Mouse (Mus musculus): ENCODE data around the gene Hapln1. TPM values are rescaled to one million over a fixed set of nuclear protein-coding genes. Genes with fewer than 3 reads are reported as not detected.
A peak's percentile ranks its signal among the peaks of the same experiment; 100 is the strongest.

Hapln1 gene
- polyA plus RNA-seq (2015; fragmentation: Nextera tagmentation; extraction: Ambion mirVana), result 8.9 and 9.8 TPM in 2 replicates

DNA sequence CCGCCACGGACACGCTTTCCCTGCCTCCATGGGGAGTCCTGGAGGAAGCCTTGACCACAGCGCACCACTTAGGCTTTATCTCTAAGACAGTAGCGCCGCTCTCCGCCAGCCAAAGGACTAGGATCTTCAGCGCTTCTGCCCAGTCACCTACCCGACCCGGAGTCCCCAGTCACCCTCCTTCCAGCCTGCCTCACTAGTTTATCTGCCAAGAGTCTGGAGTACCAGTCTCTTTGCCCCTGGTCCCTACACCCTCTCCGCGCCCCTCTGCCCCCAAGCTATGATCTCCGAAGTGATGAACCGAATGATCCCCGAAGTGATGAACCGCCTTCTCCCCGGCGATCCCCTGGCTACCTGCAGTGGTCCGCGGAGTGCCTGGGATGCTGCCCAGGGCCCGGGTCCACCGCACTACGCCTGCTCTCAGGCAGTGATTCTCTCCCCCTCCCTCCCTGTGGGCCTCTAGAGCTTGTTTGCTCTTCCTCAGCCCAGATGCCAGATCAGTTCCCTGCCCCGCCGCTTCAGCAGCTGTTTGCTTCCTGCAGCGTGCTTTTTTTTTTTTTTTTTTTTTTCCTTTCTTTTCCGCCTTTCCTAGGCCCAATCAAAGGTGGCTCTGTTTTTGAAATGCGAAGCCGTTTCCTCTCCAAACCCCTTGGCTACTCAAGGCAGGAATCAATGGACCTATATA is at the start of gene Hapln1:
Hapln1 (plus strand) TSS at position 592 of the 682 bp plus-strand sequence.
- Histone ChIP-seq H3K4me3 (replicated peaks) (peak within 1 kb of the TSS; percentile 57), H3K36me3 (no peaks in the 10 kb centered on the region), H3K27me3 (no peaks in the 10 kb centered on the region), H3K9me3 (replicated peaks) (no peaks in the 10 kb centered on the region), H3K4me1 (peaks cover 22% of the 10 kb centered on the region), H3K27ac (peak within 1 kb of the TSS; percentile 32; the same call in 1 of the 2 replicates), H3K9ac (peak within 1 kb of the TSS; percentile 48), H3K4me2 (peak within 1 kb of the TSS; percentile 96)
- ATAC-seq (replicated peaks; ENCODE audit: low FRiP score), result peak; percentile 90
- under 1% methylated on average over 29 of the region's 29 CpGs for WGBS

DNA sequence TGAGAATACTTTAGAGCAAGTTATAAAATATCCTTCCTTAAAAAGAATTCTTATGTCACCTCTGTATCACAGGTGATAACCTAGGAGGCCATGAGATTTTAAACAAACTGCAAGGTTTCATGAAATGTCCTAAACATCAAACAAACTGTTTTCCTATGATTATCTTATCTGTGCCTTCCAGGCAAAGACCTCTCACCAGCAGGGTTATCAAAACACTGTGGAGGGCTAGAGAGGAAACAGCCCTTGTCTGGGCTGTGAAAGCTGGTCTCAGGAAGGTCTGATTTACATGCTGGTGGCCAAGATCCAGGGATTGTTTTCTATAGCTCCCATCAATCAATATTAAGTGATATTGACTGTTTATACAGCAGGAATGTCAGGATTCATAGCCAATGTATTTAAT is 46.4 kb upstream of the Hapln1 start:
- H3K36me3 ChIP-seq, result no peaks in the 10 kb centered on the region
- H3K9ac ChIP-seq, result no peak overlapping the region
- no peaks in the 10 kb centered on the region for H3K9me3 ChIP-seq (replicated peaks)
- peak; percentile 33; the same call in 1 of the 2 replicates for ATAC-seq (replicated peaks; ENCODE audit: low FRiP score)
- H3K4me1 ChIP-seq, result no peaks in the 10 kb centered on the region
- no peaks in the 10 kb centered on the region for H3K27me3 ChIP-seq
- no peak overlapping the region for H3K27ac ChIP-seq
- H3K4me3 ChIP-seq (replicated peaks), result no peak overlapping the region
- H3K4me2 ChIP-seq, result no peak overlapping the region

DNA sequence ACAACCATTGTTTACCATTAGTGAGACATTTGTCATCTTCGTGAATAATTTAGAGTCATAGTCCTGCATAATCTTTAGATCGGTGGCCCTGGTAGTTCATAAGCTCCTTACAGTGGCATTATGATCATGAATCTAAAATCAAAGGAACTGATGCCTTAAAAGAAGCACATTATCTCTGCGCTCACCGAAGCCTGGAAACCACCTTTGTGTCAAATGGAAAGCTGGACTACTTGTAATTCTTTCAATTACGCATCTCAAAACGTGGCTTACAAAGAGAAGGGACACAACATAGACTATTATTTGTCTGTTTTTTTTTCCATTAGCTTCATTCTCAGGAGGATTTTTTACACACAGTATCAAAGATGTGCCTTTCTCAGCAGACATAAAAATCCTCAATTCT is 45.9 kb upstream of the Hapln1 start:
- no peaks in the 10 kb centered on the region for H3K36me3 ChIP-seq
- H3K27me3 ChIP-seq, result no peaks in the 10 kb centered on the region
- H3K4me1 ChIP-seq, result no peaks in the 10 kb centered on the region
- H3K4me2 ChIP-seq, result no peak overlapping the region
- H3K9me3 ChIP-seq (replicated peaks), result no peaks in the 10 kb centered on the region
- no peak overlapping the region for H3K27ac ChIP-seq
- H3K4me3 ChIP-seq (replicated peaks), result no peak overlapping the region
- ATAC-seq (replicated peaks; ENCODE audit: low FRiP score), result no peak
- no peak overlapping the region for H3K9ac ChIP-seq
- WGBS, result 61% methylated on average over 6 of the region's 6 CpGs

DNA sequence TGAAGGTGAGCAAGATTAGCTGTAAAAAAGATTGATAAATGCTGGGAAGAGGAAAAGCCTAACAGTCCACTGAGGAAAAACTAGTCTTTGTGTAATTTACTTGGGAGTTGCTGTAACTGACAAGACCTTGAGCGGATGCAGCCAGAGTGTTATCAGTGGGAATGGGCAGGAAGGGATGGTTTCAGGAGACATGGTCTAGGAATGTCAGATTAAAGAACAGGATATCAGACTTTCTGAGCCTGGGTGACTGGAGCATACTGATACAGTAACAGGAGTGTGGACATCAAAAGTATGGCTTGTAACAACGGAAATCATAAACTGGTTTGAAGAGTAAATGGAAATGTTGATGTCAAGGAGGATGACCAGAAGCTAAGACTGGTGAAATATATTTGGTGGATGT is 43.0 kb upstream of the Hapln1 start:
- Histone ChIP-seq H3K9me3 (replicated peaks) (no peaks in the 10 kb centered on the region), H3K4me3 (replicated peaks) (no peak overlapping the region), H3K27me3 (no peaks in the 10 kb centered on the region), H3K36me3 (no peaks in the 10 kb centered on the region), H3K27ac (no peak overlapping the region), H3K4me1 (no peaks in the 10 kb centered on the region), H3K4me2 (no peak overlapping the region), H3K9ac (no peak overlapping the region)
- ATAC-seq (replicated peaks; ENCODE audit: low FRiP score), result no peak
- WGBS, result 69% methylated on average over 2 of the region's 2 CpGs

DNA sequence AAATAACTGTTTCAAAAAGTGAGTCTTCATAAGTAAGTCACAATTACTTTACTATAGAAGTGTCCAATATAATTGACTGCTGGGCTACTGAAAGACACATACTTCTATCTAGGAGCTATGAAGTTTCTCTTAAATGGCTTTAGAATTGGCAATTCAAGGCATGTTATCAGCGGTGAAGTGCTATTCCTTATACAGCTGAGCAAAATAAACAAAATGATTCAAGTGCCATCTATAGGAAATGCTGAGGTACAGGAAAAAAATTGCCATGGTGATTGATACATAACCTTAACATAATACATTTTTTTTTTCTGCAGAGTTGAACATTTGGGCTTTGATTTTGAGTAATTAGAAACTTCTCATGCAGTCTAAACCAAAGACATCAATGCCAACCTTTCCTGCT is 40.2 kb upstream of the Hapln1 start:
- ATAC-seq (replicated peaks; ENCODE audit: low FRiP score), result no peak
- H3K27me3 ChIP-seq, result no peaks in the 10 kb centered on the region
- H3K36me3 ChIP-seq, result no peaks in the 10 kb centered on the region
- no peaks in the 10 kb centered on the region for H3K9me3 ChIP-seq (replicated peaks)
- H3K9ac ChIP-seq, result no peak overlapping the region
- H3K4me3 ChIP-seq (replicated peaks), result no peak overlapping the region
- H3K4me1 ChIP-seq, result no peaks in the 10 kb centered on the region
- 84% methylated on average over 1 of the region's 1 CpGs for WGBS
- no peak overlapping the region for H3K4me2 ChIP-seq
- H3K27ac ChIP-seq, result no peak overlapping the region

DNA sequence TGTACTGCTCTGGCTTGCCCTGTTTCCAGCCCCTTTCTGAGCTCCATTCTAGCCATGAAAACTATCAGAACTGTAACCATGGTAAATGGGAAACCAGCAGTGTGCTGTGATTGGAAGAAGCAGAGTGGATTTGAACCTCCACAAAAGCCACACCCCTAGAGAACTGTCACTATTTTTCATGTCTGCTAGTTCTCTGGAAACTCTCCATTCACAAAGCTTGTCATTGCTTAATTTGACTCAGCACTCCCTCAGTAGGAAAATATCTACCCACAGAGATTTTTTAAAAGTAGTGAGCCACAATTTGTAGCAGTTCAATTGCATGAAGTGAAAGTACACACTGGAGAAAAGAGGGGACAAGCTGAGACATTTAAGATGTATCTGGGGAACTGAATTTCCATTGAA is 18.1 kb upstream of the Hapln1 start:
- H3K27ac ChIP-seq, result no peak overlapping the region
- H3K27me3 ChIP-seq, result no peaks in the 10 kb centered on the region
- no peak overlapping the region for H3K9ac ChIP-seq
- no peak overlapping the region for H3K4me2 ChIP-seq
- peaks cover 3% of the 10 kb centered on the region; the same call in 1 of the 2 replicates for H3K4me1 ChIP-seq
- ATAC-seq (replicated peaks; ENCODE audit: low FRiP score), result no peak
- H3K4me3 ChIP-seq (replicated peaks), result no peak overlapping the region
- H3K9me3 ChIP-seq (replicated peaks), result no peaks in the 10 kb centered on the region
- H3K36me3 ChIP-seq, result no peaks in the 10 kb centered on the region

DNA sequence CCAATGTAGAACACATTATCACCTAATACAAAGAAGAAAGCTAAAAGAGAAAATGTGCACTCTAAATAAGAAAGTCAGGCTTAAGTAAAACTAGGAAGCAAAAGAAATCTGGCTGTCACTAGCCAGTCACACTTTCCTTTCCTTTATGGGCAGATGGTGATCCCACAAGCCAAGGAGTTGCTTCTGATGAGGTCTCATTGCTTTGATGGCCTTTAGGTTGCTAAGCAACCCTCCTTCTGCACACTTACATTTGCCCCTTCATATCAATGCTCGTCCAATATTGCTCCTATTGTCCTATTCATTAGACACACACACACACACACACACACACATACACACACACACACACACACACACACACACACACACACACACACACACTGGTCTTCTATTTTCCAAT is 10.9 kb upstream of the Hapln1 start:
- Histone ChIP-seq H3K4me3 (replicated peaks) (no peak overlapping the region), H3K9me3 (replicated peaks) (no peaks in the 10 kb centered on the region), H3K9ac (no peak overlapping the region), H3K27ac (no peak overlapping the region), H3K4me2 (no peak overlapping the region), H3K4me1 (no peaks in the 10 kb centered on the region), H3K36me3 (no peaks in the 10 kb centered on the region), H3K27me3 (no peaks in the 10 kb centered on the region)
- ATAC-seq (replicated peaks; ENCODE audit: low FRiP score), result no peak
- 62% methylated on average over 1 of the region's 1 CpGs for WGBS

DNA sequence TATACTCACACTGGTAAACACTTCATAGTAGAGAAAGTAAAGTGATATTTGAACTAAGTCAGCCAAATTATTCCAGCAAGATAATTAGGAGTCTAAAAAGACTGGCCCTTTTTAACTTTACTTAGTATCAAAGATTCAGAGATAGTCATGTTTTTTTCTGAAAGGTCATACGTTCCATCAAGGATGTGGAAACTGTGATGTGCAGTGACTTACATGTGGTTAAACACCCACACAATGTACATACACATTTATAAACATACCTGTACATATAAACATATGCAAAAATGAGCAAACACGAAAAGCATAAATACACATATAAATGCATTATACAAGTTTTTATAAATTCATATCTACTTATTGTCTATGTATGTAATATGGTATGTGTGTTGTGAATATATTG is 9.2 kb upstream of the Hapln1 start:
- Histone ChIP-seq H3K4me1 (no peaks in the 10 kb centered on the region), H3K9me3 (replicated peaks) (no peaks in the 10 kb centered on the region), H3K9ac (no peak overlapping the region), H3K27ac (no peak overlapping the region), H3K36me3 (no peaks in the 10 kb centered on the region), H3K27me3 (no peaks in the 10 kb centered on the region), H3K4me2 (no peak overlapping the region), H3K4me3 (replicated peaks) (no peak overlapping the region)
- ATAC-seq (replicated peaks; ENCODE audit: low FRiP score), result no peak
- 90% methylated on average over 2 of the region's 2 CpGs for WGBS

DNA sequence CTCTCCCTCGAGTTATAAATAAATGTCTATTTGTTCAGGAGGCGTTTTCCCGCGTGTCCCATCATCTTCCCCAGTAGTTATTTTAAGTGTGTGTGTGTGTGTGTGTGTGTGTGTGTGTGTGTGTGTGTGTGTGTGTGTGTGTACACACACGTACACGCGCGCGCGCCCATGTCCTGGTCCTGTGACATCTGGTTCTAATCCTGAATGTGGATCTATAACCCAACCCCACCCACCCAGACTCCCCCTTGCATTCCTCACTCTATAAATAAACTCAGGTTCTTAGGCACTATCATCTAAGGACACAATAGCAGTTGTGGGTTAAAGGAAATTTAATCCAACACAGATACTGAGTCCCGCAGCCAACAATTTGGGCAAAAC is 280 bp downstream of the Hapln1 start:
- H3K27ac ChIP-seq, result no peak overlapping the region; the same call in 1 of the 2 replicates
- ATAC-seq (replicated peaks; ENCODE audit: low FRiP score), result 0 out of 2 replicates have a peak, but pooled peaks have one; percentile 13
- peaks cover 22% of the 10 kb centered on the region for H3K4me1 ChIP-seq
- H3K4me3 ChIP-seq (replicated peaks), result peak overlapping the region; percentile 57
- no peaks in the 10 kb centered on the region for H3K36me3 ChIP-seq
- peak overlapping the region; percentile 96 for H3K4me2 ChIP-seq
- no peak overlapping the region for H3K9ac ChIP-seq
- no peaks in the 10 kb centered on the region for H3K9me3 ChIP-seq (replicated peaks)
- H3K27me3 ChIP-seq, result no peaks in the 10 kb centered on the region
- 26% methylated on average over 11 of the region's 11 CpGs for WGBS

DNA sequence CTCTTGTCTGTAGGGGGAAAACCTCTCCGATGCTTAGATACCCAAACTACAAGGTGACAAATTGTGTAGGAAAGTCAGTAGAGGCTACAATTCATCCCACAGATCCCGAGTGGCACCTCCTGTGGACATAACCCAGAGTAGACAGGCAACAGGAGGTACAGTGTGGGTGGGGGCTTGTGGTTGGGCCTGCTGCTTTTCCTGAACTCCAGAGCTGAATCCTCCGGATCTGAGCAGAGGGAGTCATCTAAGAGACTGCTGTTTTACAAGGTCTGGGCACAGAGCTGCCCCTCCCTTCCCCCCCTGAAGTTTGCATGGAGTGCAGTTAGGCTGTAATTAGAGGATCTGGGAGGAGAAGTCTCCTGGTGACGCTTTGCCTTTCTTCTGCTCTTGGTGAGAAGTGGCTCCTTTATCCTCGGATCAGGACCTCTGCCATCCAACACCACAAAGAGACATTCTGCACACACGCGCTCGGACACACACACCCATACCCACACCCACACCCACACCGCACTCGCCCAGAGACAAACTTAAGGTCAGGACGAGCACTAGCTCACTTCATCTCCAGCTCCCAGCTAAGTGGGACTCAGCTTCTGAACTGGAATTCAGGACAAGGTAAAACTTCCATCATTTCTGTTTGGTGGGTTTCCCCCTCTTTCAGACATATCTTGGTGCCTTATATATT is 846 bp downstream of the Hapln1 start:
- no peaks in the 10 kb centered on the region for H3K27me3 ChIP-seq
- ATAC-seq (replicated peaks; ENCODE audit: low FRiP score), result peak; percentile 54

DNA sequence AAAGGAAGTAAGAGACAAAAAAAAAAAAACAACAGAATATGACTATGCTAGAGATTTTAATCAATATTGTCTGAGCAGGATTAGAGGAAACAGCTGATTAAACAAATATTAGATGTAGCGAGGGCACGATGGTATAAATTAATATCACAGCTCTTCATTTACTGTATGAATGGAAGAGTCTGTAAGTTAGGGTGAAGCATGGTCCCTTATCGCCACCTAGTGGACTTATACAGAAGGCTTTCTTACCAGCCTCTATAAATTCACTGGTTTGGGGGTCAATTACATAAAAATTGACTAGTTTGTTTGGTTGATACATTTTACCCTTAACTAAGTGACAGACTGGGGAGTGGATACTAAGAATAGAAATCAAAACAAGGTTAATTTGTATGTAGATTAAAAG is 3.4 kb downstream of the Hapln1 start:
- Histone ChIP-seq H3K9ac (no peak overlapping the region), H3K4me2 (no peak overlapping the region), H3K4me3 (replicated peaks) (no peak overlapping the region), H3K27me3 (no peaks in the 10 kb centered on the region), H3K4me1 (peaks cover 23% of the 10 kb centered on the region), H3K27ac (no peak overlapping the region), H3K36me3 (no peaks in the 10 kb centered on the region), H3K9me3 (replicated peaks) (no peaks in the 10 kb centered on the region)
- WGBS, result 4% methylated on average over 3 of the region's 3 CpGs
- no peak for ATAC-seq (replicated peaks; ENCODE audit: low FRiP score)

More for the DNA sequence above, 846 bp downstream of the Hapln1 start:
- Histone ChIP-seq H3K36me3 (no peaks in the 10 kb centered on the region), H3K4me3 (replicated peaks) (peak overlapping the region; percentile 17; the same call in 1 of the 2 replicates), H3K27ac (no peak overlapping the region; the same call in 1 of the 2 replicates), H3K9me3 (replicated peaks) (no peaks in the 10 kb centered on the region), H3K4me1 (peaks cover 22% of the 10 kb centered on the region), H3K9ac (no peak overlapping the region), H3K4me2 (peak overlapping the region; percentile 96)
- 23% methylated on average over 11 of the region's 11 CpGs for WGBS

DNA sequence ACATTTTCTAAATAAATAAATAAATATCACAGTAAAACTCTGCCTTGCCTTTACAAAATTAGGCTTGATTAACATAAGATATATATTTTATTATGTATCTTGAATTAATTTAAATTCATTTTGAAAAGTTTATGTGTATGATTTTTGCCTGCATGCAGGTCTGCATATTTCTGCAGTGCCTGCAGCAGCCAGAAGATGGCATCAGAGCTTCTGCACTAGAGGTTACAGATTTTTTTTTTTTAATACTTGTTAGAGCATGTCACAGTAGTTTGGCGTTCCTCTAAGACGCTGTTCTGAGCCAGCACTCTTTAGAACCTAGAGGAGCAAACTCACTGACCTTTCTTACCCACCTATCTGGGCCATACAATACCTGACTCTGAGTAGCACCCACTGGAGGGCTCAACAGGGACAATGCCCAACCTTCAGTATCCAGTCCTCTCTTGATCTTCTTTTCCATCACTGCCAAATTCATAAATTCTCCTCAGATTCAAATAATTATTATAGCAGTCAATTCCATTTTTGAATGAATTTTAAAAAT is 8.7 kb downstream of the Hapln1 start:
- no peaks in the 10 kb centered on the region for H3K36me3 ChIP-seq
- peaks cover 4% of the 10 kb centered on the region; the same call in 1 of the 2 replicates for H3K4me1 ChIP-seq
- no peaks in the 10 kb centered on the region for H3K9me3 ChIP-seq (replicated peaks)
- 25% methylated on average over 2 of the region's 2 CpGs for whole genome bisulfite sequencing
- H3K27me3 ChIP-seq, result no peaks in the 10 kb centered on the region
- no peak overlapping the region for H3K27ac ChIP-seq
- no peak overlapping the region for H3K4me2 ChIP-seq
- H3K9ac ChIP-seq, result no peak overlapping the region
- peak; percentile 59; the same call in 1 of the 2 replicates for ATAC-seq (replicated peaks; ENCODE audit: low FRiP score)
- no peak overlapping the region for H3K4me3 ChIP-seq (replicated peaks)

All from kidney, embryonic 15.5 days (tissue).